21 mouse cellular contexts compared by ENCODE assay signal in the genomic region with DNA sequence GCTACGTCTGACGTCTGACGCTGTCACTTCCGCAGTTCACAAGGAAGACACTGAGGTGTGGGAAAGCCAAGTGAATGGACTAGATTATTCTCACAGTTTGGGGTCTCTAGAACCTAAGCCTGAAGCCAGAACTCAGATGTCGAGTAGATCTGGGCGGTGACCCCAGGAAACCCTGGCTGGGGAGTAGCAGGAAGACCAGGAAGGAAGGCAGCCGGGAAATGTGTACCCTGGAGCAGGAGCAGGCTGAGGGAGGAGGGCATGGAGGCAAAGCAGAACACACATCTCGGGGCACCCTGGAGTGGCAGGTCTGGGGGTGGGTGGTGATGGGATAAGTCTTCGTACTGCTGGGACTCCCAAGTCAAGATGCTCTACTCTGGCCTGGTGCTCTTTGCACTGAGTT. TPM values are rescaled to one million over a fixed set of nuclear protein-coding genes. Genes with fewer than 3 reads are reported as not detected.
DNase-seq lines count a peak whose midpoint lies in the region; ATAC-seq and TF ChIP-seq lines count a peak whose summit lies in the region.
"Had no signal": no experiment of that assay in that cellular context is flagged by ENCODE, and none has a peak within 500 bp of the region (broad histone marks: within the 10 kb centered on the region; RNA-seq: fewer than 3 reads in every experiment).

No protein-coding gene starts in this region.

- H3K9me3 ChIP-seq in lung, postnatal 0 days (ENCODE audit: low read length): no peaks in the 10 kb centered on the region
- H3K9me3 ChIP-seq: embryonic facial prominence, embryonic 10.5 days; forebrain, embryonic 12.5 days; heart, embryonic 10.5 days; intestine, embryonic 15.5 days; stomach, embryonic 15.5 days had no signal

- H3K4me2 ChIP-seq in lung, postnatal 0 days (replicated peaks; ENCODE audit: low read depth, low read length): no peak overlapping the region
- H3K4me2 ChIP-seq: forebrain, embryonic 12.5 days; intestine, embryonic 15.5 days; stomach, embryonic 15.5 days had no signal

- ATAC-seq in lung, postnatal 0 days: no peak
- ATAC-seq: intestine, embryonic 15.5 days had no signal

- no peaks in the 10 kb centered on the region for H3K36me3 ChIP-seq in kidney, adult 2 months (ENCODE audit: control insufficient read depth, insufficient read depth, low read length)
- H3K36me3 ChIP-seq in lung, postnatal 0 days (ENCODE audit: insufficient read depth, low read length): no peaks in the 10 kb centered on the region
- H3K36me3 ChIP-seq: heart, embryonic 10.5 days; intestine, embryonic 15.5 days; stomach, embryonic 15.5 days had no signal

- no peak for TF ChIP-seq CTCF in kidney, adult 2 months (conservative IDR thresholded peaks at IDR 0.05; ENCODE audit: insufficient read depth, insufficient read length, low read depth, low read length)
- TF ChIP-seq CTCF in lung, postnatal 0 days (IDR thresholded peaks at IDR 0.05): no peak
- TF ChIP-seq CTCF in cortical plate, adult 2 months (IDR thresholded peaks at IDR 0.05; ENCODE audit: extremely low read depth, insufficient read depth, low read length): no peak

- no peak overlapping the region for H3K4me3 ChIP-seq in kidney, adult 2 months (ENCODE audit: insufficient read depth, low read depth, low read length)
- no peak overlapping the region for H3K4me3 ChIP-seq in lung, postnatal 0 days (ENCODE audit: low read depth, low read length)
- H3K4me3 ChIP-seq in cortical plate, adult 2 months (ENCODE audit: insufficient read depth, low read length): no peak overlapping the region
- H3K4me3 ChIP-seq: embryonic facial prominence, embryonic 10.5 days; forebrain, embryonic 12.5 days; heart, embryonic 10.5 days; intestine, embryonic 15.5 days; myocyte; stomach, embryonic 15.5 days had no signal

- H3K27me3 ChIP-seq in kidney, adult 2 months (replicated peaks; ENCODE audit: control insufficient read depth, insufficient read depth, low read length): no peaks in the 10 kb centered on the region
- no peaks in the 10 kb centered on the region for H3K27me3 ChIP-seq in lung, postnatal 0 days (replicated peaks; ENCODE audit: insufficient read depth, low read length)
- H3K27me3 ChIP-seq: forebrain, embryonic 12.5 days; intestine, embryonic 15.5 days; stomach, embryonic 15.5 days had no signal

- no peak for TF ChIP-seq EP300 in lung, postnatal 0 days (IDR thresholded peaks at IDR 0.05)

- H3K9ac ChIP-seq in lung, postnatal 0 days (replicated peaks; ENCODE audit: low read depth): no peak overlapping the region
- H3K9ac ChIP-seq: forebrain, embryonic 12.5 days; intestine, embryonic 15.5 days; liver, embryonic 14.5 days; stomach, embryonic 15.5 days had no signal

- H3K4me1 ChIP-seq in kidney, adult 2 months (ENCODE audit: control insufficient read depth, insufficient read depth, low read length): no peaks in the 10 kb centered on the region
- no peaks in the 10 kb centered on the region for H3K4me1 ChIP-seq in lung, postnatal 0 days (ENCODE audit: insufficient read depth, low read depth, low read length)
- peaks cover 10% of the 10 kb centered on the region for H3K4me1 ChIP-seq in cortical plate, adult 2 months (ENCODE audit: control insufficient read depth, insufficient read depth, low read length)
- H3K4me1 ChIP-seq: heart, embryonic 10.5 days; intestine, embryonic 15.5 days; stomach, embryonic 15.5 days had no signal

- 60% methylated on average over 9 of the region's 9 CpGs for WGBS in kidney, adult 2 months
- WGBS in lung, postnatal 0 days: 72% methylated on average over 9 of the region's 9 CpGs

- H3K27ac ChIP-seq in kidney, adult 2 months (ENCODE audit: insufficient read depth, low read depth, low read length): 0 out of 2 replicates have a peak overlapping the region, but pooled peaks have one; percentile 35
- no peak overlapping the region for H3K27ac ChIP-seq in lung, postnatal 0 days (ENCODE audit: low read length)
- peak overlapping the region; percentile 83 for H3K27ac ChIP-seq in cortical plate, adult 2 months (ENCODE audit: insufficient read depth, low read length)
- H3K27ac ChIP-seq: embryonic facial prominence, embryonic 10.5 days; forebrain, embryonic 12.5 days; heart, embryonic 10.5 days; intestine, embryonic 15.5 days; liver, embryonic 14.5 days; stomach, embryonic 15.5 days had no signal

- peak; percentile 13 to 37 for DNase-seq in heart, adult 18-20 months
- no peak for DNase-seq in heart, postnatal 4 days
- peak; percentile 45 for DNase-seq in kidney, adult 2 months
- no peak for DNase-seq in kidney, adult 9 months
- peak; percentile 30 for DNase-seq in lung, postnatal 10 days
- no peak for DNase-seq in lung, postnatal 0 days (ENCODE audit: low spot score)
- DNase-seq in retina, postnatal 1 day: no peak
- DNase-seq: B cell, adult 2 months; cerebellum, adult 8-10 months; gastrocnemius, postnatal 14 days; right cerebral cortex, postnatal 14 days; thymus, adult 18-20 months; thymus, postnatal 4 days had no signal

- no peak for TF ChIP-seq POLR2A in kidney, adult 2 months (IDR thresholded peaks at IDR 0.05; ENCODE audit: low read depth, low read length)
- no peak for TF ChIP-seq POLR2A in cortical plate, adult 2 months (IDR thresholded peaks at IDR 0.05; ENCODE audit: extremely low read depth, insufficient read depth, low read length)

RNA-seq across cellular contexts. Expression of gene Wscd1, which starts 11.3 kb away (rescaled TPM):
- total RNA-seq in heart, adult 18-20 months (2021): 1 to 10 TPM; 6.7 to 7.2 TPM
- 1 to 10 TPM; 9.6 TPM for total RNA-seq in heart, postnatal 4 days (2021)
- 11.5 and 12.5 TPM in 2 replicates for polyA plus RNA-seq in kidney, adult 2 months (2012; rRNA removed)
- 14.6 and 15.4 TPM in 2 replicates for polyA plus RNA-seq in lung, postnatal 0 days (2015; fragmentation: Nextera tagmentation; extraction: Ambion mirVana)
- polyA plus RNA-seq in cortical plate, adult 2 months (2012; rRNA removed): 66.6 TPM in 2 replicates

Comparison
In these comparisons a context has a peak if more than half of its experiments do, and no peak if none do; other contexts are left out.
1. DNase-seq: peak in heart, adult 18-20 months (2 of 2), kidney, adult 2 months (single experiment) and lung, postnatal 10 days (single experiment); none in heart, postnatal 4 days (single experiment), kidney, adult 9 months (single experiment), lung, postnatal 0 days (single experiment) and retina, postnatal 1 day (single experiment).